Mouse (Mus musculus) hindbrain, embryonic 13.5 days (tissue): ENCODE measurements around the gene Efemp2. TPM values are rescaled to one million over a fixed set of nuclear protein-coding genes. Genes with fewer than 3 reads are reported as not detected.

ENCODE experiments used
- ATAC-seq: fragments of 200-750 bp; cut with Nextera tagmentation; 2 replicates; pipeline ENCODE4 v1.8.0; 2017; ENCODE audit warnings: moderate TSS enrichment; ENCODE audit not compliant: low FRiP score
- H3K27ac ChIP-seq: fragments of 300-500 bp; sonication (generic); 2 replicates; pipeline ENCODE4 v1.5.1; 2015; ENCODE audit warnings: inconsistent platforms, mild to moderate bottlenecking, moderate library complexity
- H3K27me3 ChIP-seq: fragments of 300-500 bp; sonication (generic); 2 replicates; pipeline ENCODE4 v1.6.1; 2015; ENCODE audit warnings: mild to moderate bottlenecking, inconsistent platforms
- H3K36me3 ChIP-seq: fragments of 300-500 bp; sonication (generic); 2 replicates; pipeline ENCODE4 v1.6.1; 2015; ENCODE audit warnings: mild to moderate bottlenecking, inconsistent platforms
- H3K4me1 ChIP-seq: fragments of 300-500 bp; sonication (generic); replicated peaks from 2 replicates; pipeline ENCODE4 v1.6.1; 2015; ENCODE audit warnings: inconsistent platforms
- H3K4me2 ChIP-seq: fragments of 300-500 bp; sonication (generic); 2 replicates; pipeline ENCODE4 v1.6.1; 2015; ENCODE audit warnings: inconsistent platforms, mild to moderate bottlenecking, moderate library complexity
- H3K4me3 ChIP-seq: fragments of 300-500 bp; sonication (generic); 2 replicates; pipeline ENCODE4 v1.5.1; 2015; ENCODE audit warnings: mild to moderate bottlenecking, inconsistent platforms
- H3K9ac ChIP-seq: fragments of 300-500 bp; sonication (generic); 2 replicates; pipeline ENCODE4 v1.6.1; 2015; ENCODE audit warnings: mild to moderate bottlenecking, inconsistent platforms
- H3K9me3 ChIP-seq: fragments of 300-500 bp; sonication (generic); 2 replicates; pipeline ENCODE4 v1.6.1; 2016; ENCODE audit warnings: inconsistent platforms
- WGBS: fragments of 180-500 bp; shearing (Covaris S2); methylation state at CpG from one replicate; pipeline ENCODE4 v1.1.7; 2015; 5-methylcytosine and 5-hydroxymethylcytosine counted together
- polyA plus RNA-seq: library from polyadenylated mRNA; unstranded; fragments of >200 nt; fragmentation: Nextera tagmentation; extraction: Ambion mirVana; gene quantifications from 2 replicates; pipeline ENCODE4 v1.2.1, GENCODE M21; 2015

Gene Efemp2
- polyA plus RNA-seq, 1 experiment from 2014 or later = 45.6 TPM

DNA sequence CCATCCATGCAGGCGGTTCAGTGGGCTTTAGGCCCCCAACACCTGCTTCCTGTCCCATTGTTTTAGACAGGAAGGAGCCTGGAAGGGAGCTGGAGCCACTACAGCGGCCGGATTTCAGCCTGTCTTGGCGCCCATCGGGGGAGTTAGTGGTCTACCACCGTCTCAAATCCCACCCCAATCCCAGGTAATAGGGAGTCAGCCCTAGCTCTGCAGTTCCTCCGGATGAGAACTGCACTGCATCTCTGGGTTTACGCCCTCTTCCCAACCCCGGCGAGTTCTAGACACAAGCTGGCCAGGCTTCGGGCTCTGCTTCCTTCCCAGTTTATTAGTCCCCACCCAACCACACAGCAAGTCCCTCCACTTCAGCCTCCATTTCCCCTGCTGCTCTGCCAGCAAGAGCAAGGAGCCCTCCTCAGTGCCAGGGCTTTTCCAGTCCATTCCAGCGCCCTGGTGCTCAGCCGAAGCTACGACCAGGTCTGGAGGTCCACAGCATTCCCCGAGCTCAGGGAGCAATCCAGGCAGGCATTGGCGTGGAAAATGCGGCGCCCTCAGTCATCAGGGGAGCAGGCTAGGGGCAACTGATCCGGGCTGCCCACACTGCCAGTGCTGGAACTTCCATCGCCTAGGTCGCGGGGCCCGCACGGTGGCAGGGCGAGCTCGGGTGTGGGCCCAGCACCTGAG, 17.4 kb upstream of the Efemp2 start:
- ATAC-seq = peak; percentile 9; the same call in 1 of the 2 replicates
- WGBS = 5% methylated on average over 26 of the region's 26 CpGs
- H3K9ac ChIP-seq = peak overlapping the region; percentile 95

DNA sequence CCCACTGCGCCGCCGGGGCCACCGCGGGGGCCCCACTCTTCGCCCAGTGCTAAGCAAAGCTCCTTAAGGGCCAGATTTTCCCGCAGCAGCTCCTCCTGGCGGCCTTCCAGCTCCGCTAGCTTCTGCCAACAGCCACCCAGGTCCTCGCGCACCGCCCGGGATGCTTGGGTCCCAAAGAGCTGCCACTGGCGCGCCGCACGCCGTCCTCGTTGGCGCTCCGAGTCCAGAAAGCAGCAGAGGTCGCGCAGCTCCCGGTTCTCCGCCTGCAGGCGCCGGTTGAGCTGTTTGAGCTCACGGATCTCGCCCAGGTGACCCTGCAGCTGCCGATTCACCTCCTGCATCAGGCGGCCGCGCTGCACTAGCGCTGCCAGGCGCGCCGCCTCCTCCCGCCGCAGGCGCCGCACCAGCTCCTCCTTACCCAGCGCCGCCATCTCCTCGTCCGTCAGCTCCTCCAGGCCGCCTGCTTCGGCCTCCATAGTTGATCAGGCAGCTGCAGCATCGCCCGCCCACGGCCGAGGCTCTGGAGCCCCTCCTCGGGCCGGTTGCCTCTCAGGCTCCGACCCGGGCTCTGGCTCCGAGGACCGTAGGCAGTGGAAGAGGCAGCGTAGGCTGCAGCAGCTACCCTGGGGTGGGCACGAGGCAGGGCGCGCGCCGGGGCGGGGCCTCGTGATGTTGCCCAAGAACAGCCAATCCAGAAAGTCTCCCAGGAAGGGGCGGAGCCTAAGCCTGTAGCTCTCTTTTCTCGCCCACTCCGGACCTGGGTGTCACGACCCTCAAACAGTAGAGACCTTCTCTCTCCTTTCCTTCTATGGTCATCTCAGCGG, 16.6 kb upstream of the Efemp2 start:
- peak; percentile 88 for ATAC-seq
- peak overlapping the region; percentile 95 for H3K9ac ChIP-seq
- peak overlapping the region; percentile 99 for H3K27ac ChIP-seq
- peaks cover 10% of the 10 kb centered on the region for H3K36me3 ChIP-seq
- peaks cover 11% of the 10 kb centered on the region for H3K27me3 ChIP-seq
- under 1% methylated on average over 68 of the region's 70 CpGs for WGBS
- H3K9me3 ChIP-seq = no peaks in the 10 kb centered on the region
- peak overlapping the region; percentile 96 for H3K4me2 ChIP-seq
- peaks cover 53% of the 10 kb centered on the region for H3K4me1 ChIP-seq
- peak overlapping the region; percentile 77 for H3K4me3 ChIP-seq

More for the DNA sequence above, 17.4 kb upstream of the Efemp2 start:
- H3K36me3 ChIP-seq = peaks cover 9% of the 10 kb centered on the region
- H3K4me3 ChIP-seq = peak overlapping the region; percentile 77
- H3K27me3 ChIP-seq = peaks cover 19% of the 10 kb centered on the region
- no peaks in the 10 kb centered on the region for H3K9me3 ChIP-seq
- peak overlapping the region; percentile 96 for H3K4me2 ChIP-seq
- peak overlapping the region; percentile 99 for H3K27ac ChIP-seq
- H3K4me1 ChIP-seq = peaks cover 45% of the 10 kb centered on the region

DNA sequence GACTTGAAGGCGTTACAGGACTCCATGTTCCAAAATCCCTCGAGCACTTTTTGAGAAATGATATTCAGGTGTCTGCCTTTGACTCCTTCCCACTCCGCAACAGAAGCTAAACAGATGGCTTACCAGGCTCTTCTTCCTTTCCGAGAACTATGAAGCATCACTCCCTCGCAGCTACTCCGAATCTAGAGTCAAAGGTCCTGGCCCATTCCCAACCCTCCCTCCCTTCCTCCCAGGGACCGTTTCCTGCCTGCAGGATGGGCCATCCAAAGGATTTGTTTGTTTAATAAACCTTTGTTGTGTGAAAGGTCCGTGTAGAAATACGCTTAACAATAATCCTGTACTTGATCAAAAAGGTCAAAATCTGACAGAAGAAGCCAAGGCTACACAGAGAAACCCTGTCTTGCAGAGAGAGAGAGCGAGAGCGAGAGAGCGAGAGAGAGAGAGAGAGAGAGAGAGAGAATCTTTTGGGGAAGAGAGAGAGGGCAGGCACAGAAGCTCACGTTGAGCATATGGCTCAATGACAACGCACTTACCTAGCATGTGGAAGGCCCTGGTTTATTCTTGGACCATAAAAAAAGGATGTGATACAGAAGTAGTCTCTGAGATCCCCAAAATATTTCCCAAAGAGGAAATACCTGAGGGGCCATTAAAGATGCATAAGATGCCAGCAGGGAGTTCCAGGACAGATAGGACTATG, 15.9 kb upstream of the Efemp2 start, which contains the start of gene Ccdc85b:
Gene Ccdc85b, minus strand, starts transcription at position 149 of the 697 bp plus-strand sequence.
- Histone ChIP-seq H3K9me3 (no peaks in the 10 kb centered on the region), H3K36me3 (peaks cover 17% of the 10 kb centered on the region), H3K27ac (peak within 1 kb of the TSS; percentile 99), H3K9ac (peak within 1 kb of the TSS; percentile 95), H3K4me1 (peaks cover 53% of the 10 kb centered on the region), H3K27me3 (peaks cover 11% of the 10 kb centered on the region), H3K4me3 (peak within 1 kb of the TSS; percentile 77), H3K4me2 (peak within 1 kb of the TSS; percentile 96)
- 17% methylated on average over 14 of the region's 14 CpGs for WGBS
- ATAC-seq = peak; percentile 3

DNA sequence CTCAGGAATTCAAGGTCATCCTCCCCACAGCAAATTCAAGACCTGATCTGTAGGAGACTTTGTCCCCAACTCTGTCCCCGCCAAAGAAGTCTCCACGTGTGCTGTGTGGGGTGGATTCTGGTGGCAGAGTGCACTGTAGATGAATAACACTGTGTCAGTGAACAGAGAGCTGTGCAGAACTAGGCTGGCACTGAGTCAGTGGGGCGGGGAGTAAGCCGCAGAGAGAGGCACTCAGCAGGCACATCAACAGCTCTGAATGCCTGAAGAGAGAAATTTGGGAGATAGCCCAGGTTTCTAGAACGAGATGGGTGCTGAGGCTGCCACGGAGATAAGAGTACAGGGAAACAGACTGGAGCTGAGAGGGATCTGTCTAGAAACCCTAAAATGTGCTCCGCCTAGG, 14.7 kb upstream of the Efemp2 start:
- H3K4me3 ChIP-seq = no peak overlapping the region
- H3K4me1 ChIP-seq = peaks cover 61% of the 10 kb centered on the region
- H3K9ac ChIP-seq = no peak overlapping the region
- peaks cover 25% of the 10 kb centered on the region for H3K36me3 ChIP-seq
- 70% methylated on average over 7 of the region's 7 CpGs for WGBS
- ATAC-seq = no peak
- H3K27ac ChIP-seq = no peak overlapping the region
- no peaks in the 10 kb centered on the region for H3K9me3 ChIP-seq
- no peak overlapping the region for H3K4me2 ChIP-seq
- peaks cover 11% of the 10 kb centered on the region for H3K27me3 ChIP-seq

DNA sequence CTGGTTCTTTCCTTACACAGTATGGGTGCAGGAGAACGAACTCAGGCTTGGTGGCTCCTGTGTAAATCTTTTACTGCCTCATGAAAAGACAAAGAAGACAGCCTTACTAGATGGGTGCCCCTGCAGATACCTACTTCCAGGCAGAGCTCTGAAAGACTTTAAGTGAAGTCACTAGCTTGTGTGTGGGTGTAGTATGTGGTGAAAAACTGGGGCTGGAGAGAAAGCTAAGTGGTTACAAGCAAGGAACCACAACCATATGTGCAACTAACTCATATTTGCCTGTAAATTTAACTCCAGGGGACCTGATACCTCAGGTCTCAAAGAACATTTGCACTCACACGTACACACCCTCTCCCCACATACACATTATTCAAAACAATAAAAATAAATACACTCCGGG, 13.9 kb upstream of the Efemp2 start:
- peak overlapping the region; percentile 75 for H3K4me3 ChIP-seq
- peaks cover 11% of the 10 kb centered on the region for H3K27me3 ChIP-seq
- peak overlapping the region; percentile 84 for H3K9ac ChIP-seq
- H3K36me3 ChIP-seq = peaks cover 28% of the 10 kb centered on the region
- ATAC-seq = no peak
- WGBS = 26% methylated on average over 3 of the region's 3 CpGs
- H3K27ac ChIP-seq = peak overlapping the region; percentile 84
- H3K4me2 ChIP-seq = peak overlapping the region; percentile 95
- peaks cover 62% of the 10 kb centered on the region for H3K4me1 ChIP-seq
- no peaks in the 10 kb centered on the region for H3K9me3 ChIP-seq

DNA sequence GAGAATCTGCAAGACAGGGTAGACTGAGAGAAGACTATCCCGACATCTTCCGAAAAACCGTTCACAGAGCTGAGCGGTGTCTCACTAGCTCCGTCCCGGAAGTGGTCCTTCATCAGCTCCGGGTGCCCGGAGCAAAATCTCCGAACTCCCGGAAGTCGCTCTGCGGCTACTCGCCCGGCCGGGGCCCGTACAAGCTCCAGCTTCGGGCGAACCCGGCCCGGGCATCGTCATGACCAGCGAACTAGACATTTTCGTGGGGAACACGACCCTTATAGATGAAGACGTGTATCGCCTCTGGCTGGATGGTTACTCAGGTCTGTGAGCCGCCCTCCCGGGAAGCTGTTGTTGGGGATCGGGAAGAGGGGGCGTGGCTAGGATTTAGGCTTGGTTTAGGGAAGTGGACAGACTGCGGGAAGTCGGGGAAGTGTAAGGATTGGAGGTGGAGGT, 13.3 kb upstream of the Efemp2 start, which contains the start of gene Fibp:
Gene Fibp, plus strand, starts transcription at position 151 of the 447 bp plus-strand sequence.
- Histone ChIP-seq H3K9ac (peak within 1 kb of the TSS; percentile 84), H3K9me3 (no peaks in the 10 kb centered on the region), H3K4me2 (peak within 1 kb of the TSS; percentile 95), H3K4me3 (peak within 1 kb of the TSS; percentile 75), H3K27me3 (peaks cover 11% of the 10 kb centered on the region), H3K27ac (peak within 1 kb of the TSS; percentile 84), H3K36me3 (peaks cover 34% of the 10 kb centered on the region), H3K4me1 (peaks cover 60% of the 10 kb centered on the region)
- WGBS = 0% methylated on average over 32 of the region's 32 CpGs
- ATAC-seq = peak; percentile 52

DNA sequence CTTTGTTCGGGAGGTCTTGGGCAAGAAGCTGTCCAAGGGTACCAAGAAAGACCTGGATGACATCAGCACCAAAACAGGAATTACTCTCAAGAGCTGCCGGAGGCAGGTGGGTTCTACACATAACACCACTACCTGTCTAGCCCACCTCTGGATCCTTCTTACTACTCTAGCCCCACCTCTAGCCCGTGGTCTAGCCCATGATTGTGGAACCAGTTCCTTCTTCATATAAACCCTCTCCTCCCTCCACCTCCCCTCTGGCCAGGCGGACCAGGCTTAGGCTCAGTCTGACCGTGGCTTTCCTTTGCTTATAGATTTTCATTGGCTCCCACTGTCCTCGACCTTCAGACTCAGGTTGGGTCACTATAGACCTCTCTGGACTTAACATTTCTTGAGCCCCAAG, 12.3 kb upstream of the Efemp2 start:
- H3K4me1 ChIP-seq = peaks cover 50% of the 10 kb centered on the region
- H3K27ac ChIP-seq = no peak overlapping the region
- peak overlapping the region; percentile 84 for H3K9ac ChIP-seq
- ATAC-seq = no peak
- H3K4me3 ChIP-seq = peak overlapping the region; percentile 75
- 87% methylated on average over 6 of the region's 6 CpGs for WGBS
- H3K9me3 ChIP-seq = no peaks in the 10 kb centered on the region
- peaks cover 43% of the 10 kb centered on the region for H3K36me3 ChIP-seq
- peak overlapping the region; percentile 95 for H3K4me2 ChIP-seq
- H3K27me3 ChIP-seq = peaks cover 11% of the 10 kb centered on the region

DNA sequence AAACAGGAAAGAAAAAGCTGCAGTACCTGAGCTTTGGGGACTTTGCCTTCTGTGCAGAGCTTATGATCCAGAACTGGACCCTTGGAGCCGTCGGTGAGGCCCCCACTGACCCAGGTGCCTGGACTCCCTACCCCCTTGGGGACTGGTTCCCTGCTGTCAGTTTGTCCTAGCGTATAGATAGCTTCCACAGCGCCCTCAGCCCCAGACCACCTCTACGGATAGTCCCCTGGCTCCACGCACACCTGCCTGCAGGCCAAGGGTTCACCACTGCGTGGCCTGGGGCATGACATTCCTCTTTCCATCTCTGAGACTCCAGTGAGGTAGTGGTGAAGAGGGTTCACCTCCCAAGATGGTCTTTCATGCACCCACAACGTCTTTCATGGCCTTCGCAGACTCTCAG, 10.5 kb upstream of the Efemp2 start:
- Histone ChIP-seq H3K36me3 (peaks cover 61% of the 10 kb centered on the region), H3K27ac (no peak overlapping the region; the same call in 1 of the 2 replicates), H3K27me3 (peaks cover 11% of the 10 kb centered on the region), H3K4me3 (no peak overlapping the region; the same call in 1 of the 2 replicates), H3K9ac (no peak overlapping the region), H3K4me1 (peaks cover 41% of the 10 kb centered on the region), H3K9me3 (no peaks in the 10 kb centered on the region), H3K4me2 (no peak overlapping the region)
- no peak for ATAC-seq
- 89% methylated on average over 9 of the region's 9 CpGs for WGBS

DNA sequence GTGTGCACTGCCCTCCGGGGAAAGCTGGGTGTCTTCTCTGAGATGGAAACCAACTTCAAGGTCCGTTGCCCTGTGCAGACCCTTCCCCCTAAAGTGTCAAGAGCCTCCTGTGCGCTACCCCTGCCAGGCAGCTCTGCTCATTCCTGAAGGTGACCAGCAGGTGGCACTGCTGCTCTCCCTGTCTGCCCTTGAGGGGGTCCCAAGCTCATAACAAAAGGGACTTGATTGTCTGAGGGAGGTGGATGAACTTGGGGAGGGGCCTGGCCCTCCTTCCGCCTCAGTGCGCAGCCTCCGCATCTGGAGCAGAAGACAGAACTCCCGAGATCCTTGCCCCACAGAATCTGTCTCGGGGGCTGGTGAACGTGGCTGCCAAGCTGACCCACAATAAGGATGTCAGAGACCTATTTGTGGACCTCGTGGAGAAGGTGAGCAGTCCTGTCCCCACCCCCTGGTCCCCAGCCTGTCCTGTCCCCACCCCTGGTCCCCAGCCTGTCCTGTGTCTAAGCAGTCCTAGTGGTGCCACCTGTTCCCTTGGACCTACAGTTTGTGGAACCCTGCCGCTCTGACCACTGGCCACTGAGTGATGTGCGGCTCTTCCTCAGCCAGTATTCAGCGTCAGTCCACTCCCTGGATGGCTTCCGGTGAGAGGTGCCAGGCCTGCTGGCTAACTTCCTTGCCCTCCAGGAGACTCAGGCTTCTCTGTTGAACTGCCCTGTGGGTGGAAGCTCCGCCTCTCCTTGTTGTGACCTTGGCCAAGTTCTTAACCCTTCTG, 9.8 kb upstream of the Efemp2 start:
- Histone ChIP-seq H3K36me3 (peaks cover 64% of the 10 kb centered on the region), H3K4me3 (peak overlapping the region; percentile 37), H3K9ac (peak overlapping the region; percentile 76), H3K4me1 (peaks cover 40% of the 10 kb centered on the region), H3K9me3 (no peaks in the 10 kb centered on the region), H3K27ac (peak overlapping the region; percentile 74), H3K27me3 (peaks cover 5% of the 10 kb centered on the region), H3K4me2 (peak overlapping the region; percentile 60)
- ATAC-seq = peak; percentile 43
- 38% methylated on average over 15 of the region's 15 CpGs for WGBS

DNA sequence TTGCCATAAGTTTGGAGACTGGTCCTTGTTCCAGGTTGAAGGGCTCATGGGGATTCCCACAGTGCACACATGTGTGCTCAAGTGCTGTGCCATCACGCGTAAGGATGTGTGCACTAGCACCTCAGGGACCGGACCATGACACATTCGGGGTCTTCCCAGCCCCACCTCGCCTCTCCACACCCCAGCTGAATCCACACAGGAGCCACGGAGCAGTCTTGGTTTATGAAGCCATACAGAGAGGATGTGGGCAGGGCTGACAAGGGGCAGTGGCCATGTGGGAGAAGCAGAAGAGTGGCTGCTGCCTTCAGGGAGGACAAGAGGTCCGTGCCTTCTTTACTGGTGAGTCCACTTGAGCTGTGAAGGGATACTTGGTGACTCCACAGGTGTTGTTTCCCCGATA, 8.7 kb upstream of the Efemp2 start:
- no peaks in the 10 kb centered on the region for H3K9me3 ChIP-seq
- ATAC-seq = no peak
- peaks cover 64% of the 10 kb centered on the region for H3K36me3 ChIP-seq
- H3K27ac ChIP-seq = no peak overlapping the region
- no peak overlapping the region for H3K4me3 ChIP-seq
- peak overlapping the region; percentile 76; the same call in 1 of the 2 replicates for H3K9ac ChIP-seq
- no peak overlapping the region; the same call in 1 of the 2 replicates for H3K4me2 ChIP-seq
- H3K4me1 ChIP-seq = peaks cover 36% of the 10 kb centered on the region
- H3K27me3 ChIP-seq = no peaks in the 10 kb centered on the region
- 95% methylated on average over 8 of the region's 8 CpGs for WGBS

DNA sequence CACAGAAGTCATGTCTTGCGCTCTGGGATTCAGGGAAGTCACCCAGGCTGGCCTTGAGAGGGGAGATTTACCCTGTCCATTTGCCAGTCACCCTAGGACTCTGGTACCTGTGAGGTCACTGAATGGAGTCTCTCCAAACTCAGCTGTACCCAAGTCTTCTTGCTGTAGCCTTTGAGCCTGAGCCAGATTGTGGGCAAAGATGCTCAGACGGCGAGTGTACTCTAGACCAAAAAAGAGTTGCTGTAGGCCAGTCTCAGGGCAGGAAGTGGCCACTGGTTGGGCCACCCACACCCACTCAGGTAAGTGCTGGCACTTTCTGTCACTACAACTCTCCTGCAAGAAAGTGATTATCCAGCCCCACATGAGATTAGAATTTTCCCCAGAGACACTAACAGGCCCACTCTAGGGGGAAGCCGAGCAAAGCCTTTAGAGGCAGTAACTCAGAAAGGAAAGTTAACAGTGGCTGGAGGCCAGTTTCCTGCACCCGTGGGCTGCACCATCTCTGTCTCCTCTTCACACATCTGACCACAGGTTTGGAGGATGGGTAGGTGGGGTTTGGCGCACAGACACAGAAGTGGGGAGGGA, 6.7 kb upstream of the Efemp2 start:
- no peaks in the 10 kb centered on the region for H3K9me3 ChIP-seq
- H3K27me3 ChIP-seq = no peaks in the 10 kb centered on the region
- no peak overlapping the region for H3K4me2 ChIP-seq
- H3K4me3 ChIP-seq = no peak overlapping the region
- no peak for ATAC-seq
- H3K36me3 ChIP-seq = peaks cover 64% of the 10 kb centered on the region
- 93% methylated on average over 6 of the region's 6 CpGs for WGBS
- no peak overlapping the region for H3K9ac ChIP-seq
- peaks cover 26% of the 10 kb centered on the region for H3K4me1 ChIP-seq
- no peak overlapping the region for H3K27ac ChIP-seq
